Mouse (Mus musculus) MEL (cell line): ENCODE measurements at regions not wholly inside any gene's neighbourhood (a gene's known extent, or its start where the extent isn't known, plus 50 kb on each side); places are given as distances from the start of the nearest gene placed in this dataset.

ENCODE experiments used
- DNase-seq: peaks from one replicate; pipeline ENCODE4 v3.0.0; 2011; ENCODE audit warnings: low read depth, low spot score
- H3K27ac ChIP-seq: 2 replicates; pipeline ENCODE4 v1.5.1; 2012; ENCODE audit warnings: low read depth, mild to moderate bottlenecking, control low read depth, low read length, moderate library complexity; ENCODE audit not compliant: control insufficient read depth
- H3K27me3 ChIP-seq, 2 experiments: fragments of 150-350 bp in 1 of 2; sonication (generic) in 1 of 2; 2 replicates each; pipeline ENCODE4 v1.6.1; 2012; ENCODE audit warnings: low read length in 2 of 2, mild to moderate bottlenecking in 2 of 2, improper control_type of control experiment in 1 of 2, moderate library complexity in 1 of 2; ENCODE audit not compliant: insufficient read depth in 2 of 2, control insufficient read depth in 1 of 2
- H3K36me3 ChIP-seq, 2 experiments: 2 replicates each; pipeline ENCODE4 v1.6.1; 2012 to 2014; ENCODE audit warnings: low read length in 2 of 2, improper control_type of control experiment in 1 of 2, inconsistent platforms in 1 of 2, mild to moderate bottlenecking in 1 of 2; ENCODE audit not compliant: insufficient read depth in 2 of 2, control insufficient read depth in 1 of 2
- H3K4me1 ChIP-seq, 2 experiments: fragments of 150-350 bp in 1 of 2; sonication (generic) in 1 of 2; 2 replicates each; pipeline ENCODE4 v1.6.1; 2012; ENCODE audit warnings: low read length in 2 of 2, improper control_type of control experiment in 1 of 2, mild to moderate bottlenecking in 1 of 2; ENCODE audit not compliant: insufficient read depth in 2 of 2, control insufficient read depth in 1 of 2
- H3K4me3 ChIP-seq, 2 experiments: fragments of 150-350 bp in 1 of 2; sonication (generic) in 1 of 2; 2 replicates each; pipeline ENCODE4 v1.5.1; 2012; ENCODE audit warnings: low read depth in 2 of 2, low read length in 2 of 2, mild to moderate bottlenecking in 2 of 2, moderate library complexity in 2 of 2, control low read depth in 1 of 2, improper control_type of control experiment in 1 of 2; ENCODE audit not compliant: control insufficient read depth in 1 of 2, insufficient read depth in 1 of 2
- H3K79me2 ChIP-seq: 2 replicates; pipeline ENCODE4 v1.6.1; 2012; ENCODE audit warnings: mild to moderate bottlenecking, low read length, moderate library complexity; ENCODE audit not compliant: control insufficient read depth, poor library complexity, insufficient read depth
- H3K9ac ChIP-seq: 2 replicates; pipeline ENCODE4 v1.6.1; 2012; ENCODE audit warnings: low read depth, mild to moderate bottlenecking, control low read depth, low read length, moderate library complexity; ENCODE audit not compliant: control insufficient read depth, poor library complexity, severe bottlenecking
- H3K9me3 ChIP-seq: fragments of 150-350 bp; sonication (generic); replicated peaks from 2 replicates; pipeline ENCODE4 v1.6.1; 2012; ENCODE audit warnings: mild to moderate bottlenecking, low read length, improper control_type of control experiment, moderate library complexity; ENCODE audit not compliant: insufficient read depth
- CHD1 ChIP-seq: IDR thresholded peaks from 2 replicates; pipeline ENCODE4 v1.6.1; 2012; ENCODE audit warnings: low read depth, mild to moderate bottlenecking, inconsistent platforms, low read length, improper control_type of control experiment
- CHD2 ChIP-seq: IDR thresholded peaks from 2 replicates; pipeline ENCODE4 v1.6.1; 2011; ENCODE audit warnings: low read length, improper control_type of control experiment
- E2F4 ChIP-seq: IDR thresholded peaks from 2 replicates; pipeline ENCODE4 v1.6.1; 2011; ENCODE audit warnings: low read depth, low read length, improper control_type of control experiment, borderline replicate concordance
- ELF1 ChIP-seq: IDR thresholded peaks from 2 replicates; pipeline ENCODE4 v1.6.1; 2014; ENCODE audit warnings: low read depth, mild to moderate bottlenecking, inconsistent platforms, low read length, improper control_type of control experiment, moderate library complexity
- EP300 ChIP-seq, 2 experiments: IDR thresholded peaks; 2 replicates each; pipeline ENCODE4 v1.6.1; 2011; ENCODE audit warnings: improper control_type of control experiment in 2 of 2, low read length in 2 of 2, low read depth in 1 of 2, mild to moderate bottlenecking in 1 of 2
- KAT2A ChIP-seq: conservative IDR thresholded peaks from 2 replicates; pipeline ENCODE4 v1.6.1; 2012; ENCODE audit warnings: low read depth, low read length, improper control_type of control experiment, inconsistent platforms
- MAZ ChIP-seq: IDR thresholded peaks from 2 replicates; pipeline ENCODE4 v1.6.1; 2012; ENCODE audit warnings: low read depth, mild to moderate bottlenecking, inconsistent platforms, low read length, improper control_type of control experiment
- MEF2A ChIP-seq: IDR thresholded peaks from 2 replicates; pipeline ENCODE4 v1.6.1; 2014; ENCODE audit warnings: low read depth, mild to moderate bottlenecking, inconsistent platforms, low read length, improper control_type of control experiment; ENCODE audit not compliant: poor library complexity, insufficient replicate concordance, severe bottlenecking; ENCODE audit errors: extremely low read depth
- MXI1 ChIP-seq: IDR thresholded peaks from 2 replicates; pipeline ENCODE4 v1.6.1; 2011; ENCODE audit warnings: mild to moderate bottlenecking, low read depth, low read length, improper control_type of control experiment
- MYC ChIP-seq: IDR thresholded peaks from 2 replicates; pipeline ENCODE4 v1.6.1; 2011; ENCODE audit warnings: low read depth, mild to moderate bottlenecking, low read length, improper control_type of control experiment, moderate library complexity
- RAD21 ChIP-seq: IDR thresholded peaks from 2 replicates; pipeline ENCODE4 v1.6.1; 2011; ENCODE audit warnings: mild to moderate bottlenecking, low read depth, low read length, improper control_type of control experiment
- RCOR1 ChIP-seq: IDR thresholded peaks from 2 replicates; pipeline ENCODE4 v1.6.1; 2012; ENCODE audit warnings: low read depth, mild to moderate bottlenecking, inconsistent platforms, low read length, improper control_type of control experiment
- TAL1 ChIP-seq: IDR thresholded peaks from 2 replicates; pipeline ENCODE4 v1.6.1; 2012; ENCODE audit warnings: mild to moderate bottlenecking, inconsistent platforms, low read length, moderate library complexity, mixed read lengths
- USF1 ChIP-seq: IDR thresholded peaks from 2 replicates; pipeline ENCODE4 v1.6.1; 2014; ENCODE audit warnings: low read depth, mild to moderate bottlenecking, inconsistent platforms, low read length, improper control_type of control experiment, moderate library complexity

DNA sequence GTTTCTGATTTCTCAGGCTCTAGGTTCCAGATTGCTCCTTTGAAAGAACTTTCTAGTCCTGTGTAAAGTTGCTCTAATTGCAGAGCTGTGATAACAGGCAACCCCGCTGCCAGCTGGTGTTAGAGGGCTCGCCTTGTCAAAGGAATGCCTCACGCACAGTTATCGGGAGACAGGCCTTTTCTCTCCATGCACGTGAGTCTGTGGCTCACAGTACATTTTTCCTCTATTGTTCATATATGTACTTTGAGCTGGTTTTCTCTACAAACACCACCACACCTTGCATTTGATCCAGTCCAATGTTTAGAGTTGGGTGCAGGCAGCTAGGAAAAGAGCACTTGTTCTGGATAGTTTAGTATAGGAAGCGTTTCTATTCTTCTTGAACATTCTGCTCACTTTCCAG is 151.6 kb upstream of the Rhobtb1 start:
- Histone ChIP-seq H3K9ac (no peak overlapping the region), H3K27me3 (no peaks in the 10 kb centered on the region), H3K9me3 (no peaks in the 10 kb centered on the region), H3K4me1 (no peaks in the 10 kb centered on the region), H3K27ac (no peak overlapping the region), H3K36me3 (no peaks in the 10 kb centered on the region), H3K4me3 (no peak overlapping the region), H3K79me2 (no peaks in the 10 kb centered on the region)
- DNase-seq = no peak
- TF ChIP-seq CHD2 (no peak), ELF1 (no peak), MEF2A (no peak), RCOR1 (no peak), RAD21 (no peak), MYC (no peak), MXI1 (no peak)

DNA sequence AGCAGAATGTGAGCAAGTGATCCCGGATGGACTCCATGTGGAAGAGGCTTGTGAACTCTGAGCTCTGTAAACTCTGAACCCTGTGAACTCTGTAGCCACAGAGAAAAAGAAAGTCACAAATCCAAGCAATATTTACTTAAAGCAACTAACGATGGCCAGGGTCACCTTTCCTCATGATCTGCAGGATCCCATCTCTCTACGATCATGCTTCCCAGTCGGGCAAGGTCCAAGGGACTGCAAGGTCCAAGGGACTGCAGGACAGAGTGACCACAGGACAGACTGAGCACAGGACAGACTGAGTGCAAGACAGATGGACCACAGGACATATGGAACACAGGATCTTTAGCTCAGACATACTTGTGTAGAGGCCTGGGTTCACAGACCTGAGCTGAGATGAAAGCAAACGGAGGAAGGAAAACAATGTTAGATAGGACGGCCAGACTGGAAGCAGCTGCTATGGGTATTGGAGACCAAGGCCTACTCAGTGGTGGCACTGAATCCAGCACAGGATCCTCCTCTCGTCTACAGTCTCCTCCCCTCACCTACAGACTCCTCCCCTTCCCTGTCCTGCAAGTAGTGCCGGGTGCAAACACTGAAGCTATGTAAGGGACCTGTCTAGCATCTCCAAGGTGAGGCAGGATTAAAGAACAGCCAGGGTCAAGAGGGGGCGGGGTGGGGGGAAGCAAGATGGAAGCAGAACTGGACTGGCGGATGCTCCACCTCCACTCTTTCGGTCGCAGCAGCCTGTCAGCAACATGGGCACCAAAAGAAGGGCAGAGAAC is 149.4 kb upstream of the Rhobtb1 start:
- no peak for DNase-seq
- Histone ChIP-seq H3K36me3 (no peaks in the 10 kb centered on the region), H3K27me3 (no peaks in the 10 kb centered on the region), H3K79me2 (no peaks in the 10 kb centered on the region), H3K9me3 (no peaks in the 10 kb centered on the region), H3K4me3 (no peak overlapping the region), H3K27ac (no peak overlapping the region), H3K9ac (no peak overlapping the region), H3K4me1 (no peaks in the 10 kb centered on the region)
- TF ChIP-seq KAT2A = no peak
- no peak for TF ChIP-seq USF1
- no peak for TF ChIP-seq RCOR1
- TF ChIP-seq E2F4 = no peak
- TF ChIP-seq CHD1 = no peak
- TF ChIP-seq CHD2 = no peak
- TF ChIP-seq TAL1 = no peak
- no peak for TF ChIP-seq EP300 (IDR thresholded peaks at IDR 0.05; ENCODE audit: low read depth in 1 of 2, low read length in 2 of 2)
- TF ChIP-seq MAZ = no peak
- no peak for TF ChIP-seq MYC
